12 mouse cellular contexts compared by ENCODE assay signal in the genomic region with DNA sequence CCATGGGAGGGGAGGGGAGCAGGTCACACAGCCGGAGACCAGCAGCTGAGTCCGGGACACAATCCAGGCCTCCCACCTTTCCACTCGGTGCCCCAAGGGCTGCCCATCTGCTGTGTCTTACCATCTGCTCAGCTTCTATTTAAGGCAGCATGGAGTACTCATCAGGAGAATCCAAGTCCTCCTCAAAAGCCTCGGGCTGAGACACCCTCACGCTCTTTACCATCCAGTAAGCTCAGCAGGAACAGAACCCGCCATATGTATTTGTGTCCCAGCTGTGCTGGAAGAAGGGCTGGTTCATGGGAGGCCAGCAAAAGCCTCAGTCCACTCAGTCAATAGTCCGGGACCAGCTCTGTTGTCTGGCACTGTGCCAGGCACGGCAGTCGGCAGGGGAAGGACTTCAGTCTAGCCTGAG. TPM values are rescaled to one million over a fixed set of nuclear protein-coding genes. Genes with fewer than 3 reads are reported as not detected.
DNase-seq lines count a peak whose midpoint lies in the region; ATAC-seq and TF ChIP-seq lines count a peak whose summit lies in the region.
"Had no signal": no experiment of that assay in that cellular context is flagged by ENCODE, and none has a peak within 500 bp of the region (broad histone marks: within the 10 kb centered on the region; RNA-seq: fewer than 3 reads in every experiment).

No protein-coding gene starts in this region.

- no peak overlapping the region for H3K4me3 ChIP-seq in forebrain, embryonic 13.5 days
- H3K4me3 ChIP-seq in forebrain, embryonic 16.5 days (replicated peaks; ENCODE audit: low read length), result no peak overlapping the region
- no peak overlapping the region for H3K4me3 ChIP-seq in midbrain, embryonic 10.5 days
- H3K4me3 ChIP-seq in midbrain, embryonic 15.5 days, result no peak overlapping the region
- H3K4me3 ChIP-seq in midbrain, postnatal 0 days (ENCODE audit: low read depth, low read length), result no peak overlapping the region
- H3K4me3 ChIP-seq: embryonic facial prominence, embryonic 13.5 days; limb, embryonic 13.5 days had no signal

- no peaks in the 10 kb centered on the region for H3K36me3 ChIP-seq in forebrain, embryonic 13.5 days (ENCODE audit: poor library complexity, severe bottlenecking)
- H3K36me3 ChIP-seq in forebrain, embryonic 16.5 days (ENCODE audit: control insufficient read depth, insufficient read depth), result no peaks in the 10 kb centered on the region
- H3K36me3 ChIP-seq in midbrain, embryonic 10.5 days, result no peaks in the 10 kb centered on the region
- no peaks in the 10 kb centered on the region for H3K36me3 ChIP-seq in midbrain, embryonic 15.5 days (replicated peaks)
- H3K36me3 ChIP-seq in midbrain, postnatal 0 days (ENCODE audit: insufficient read depth, low read length), result no peaks in the 10 kb centered on the region
- H3K36me3 ChIP-seq: embryonic facial prominence, embryonic 13.5 days; limb, embryonic 13.5 days had no signal

- ATAC-seq in forebrain, embryonic 13.5 days, result peak; percentile 36; the same call in 1 of the 2 replicates
- no peak for ATAC-seq in forebrain, embryonic 16.5 days
- no peak for ATAC-seq in midbrain, embryonic 15.5 days (replicated peaks)
- ATAC-seq in midbrain, postnatal 0 days (ENCODE audit: low FRiP score), result peak; percentile 53; the same call in 1 of the 2 replicates

- no peak for TF ChIP-seq CTCF in midbrain, postnatal 0 days (IDR thresholded peaks at IDR 0.05)

- H3K27ac ChIP-seq in forebrain, embryonic 13.5 days, result no peak overlapping the region
- no peak overlapping the region for H3K27ac ChIP-seq in forebrain, embryonic 16.5 days (ENCODE audit: low read length)
- H3K27ac ChIP-seq in midbrain, embryonic 10.5 days (replicated peaks), result peak overlapping the region; percentile 46
- H3K27ac ChIP-seq in midbrain, embryonic 15.5 days, result no peak overlapping the region
- H3K27ac ChIP-seq in midbrain, postnatal 0 days (ENCODE audit: low read depth, low read length), result no peak overlapping the region
- H3K27ac ChIP-seq: embryonic facial prominence, embryonic 13.5 days; limb, embryonic 13.5 days; macrophage had no signal

- no peaks in the 10 kb centered on the region; the same call in 1 of the 2 replicates for H3K9me3 ChIP-seq in forebrain, embryonic 13.5 days (replicated peaks)
- H3K9me3 ChIP-seq in forebrain, embryonic 16.5 days (ENCODE audit: control insufficient read depth, low read length), result no peaks in the 10 kb centered on the region
- H3K9me3 ChIP-seq in midbrain, embryonic 10.5 days (replicated peaks), result no peaks in the 10 kb centered on the region
- H3K9me3 ChIP-seq in midbrain, embryonic 15.5 days, result no peaks in the 10 kb centered on the region
- no peaks in the 10 kb centered on the region for H3K9me3 ChIP-seq in midbrain, postnatal 0 days (ENCODE audit: low read length)

- H3K27me3 ChIP-seq in forebrain, embryonic 13.5 days, result no peaks in the 10 kb centered on the region
- H3K27me3 ChIP-seq in forebrain, embryonic 16.5 days (replicated peaks; ENCODE audit: control insufficient read depth, insufficient read depth, low read length), result no peaks in the 10 kb centered on the region
- no peaks in the 10 kb centered on the region for H3K27me3 ChIP-seq in midbrain, embryonic 10.5 days (ENCODE audit: low read depth, poor library complexity, severe bottlenecking)
- no peaks in the 10 kb centered on the region for H3K27me3 ChIP-seq in midbrain, embryonic 15.5 days (replicated peaks)
- no peaks in the 10 kb centered on the region for H3K27me3 ChIP-seq in midbrain, postnatal 0 days (ENCODE audit: insufficient read depth, low read length)
- H3K27me3 ChIP-seq: embryonic facial prominence, embryonic 13.5 days; limb, embryonic 13.5 days had no signal

- WGBS in forebrain, embryonic 13.5 days, result 55% methylated on average over 9 of the region's 9 CpGs
- 46% methylated on average over 9 of the region's 9 CpGs for WGBS in forebrain, embryonic 16.5 days
- WGBS in midbrain, embryonic 10.5 days, result 89% methylated on average over 9 of the region's 9 CpGs
- WGBS in midbrain, embryonic 15.5 days, result 58% methylated on average over 9 of the region's 9 CpGs
- 53% methylated on average over 9 of the region's 9 CpGs for WGBS in midbrain, postnatal 0 days

- H3K9ac ChIP-seq in forebrain, embryonic 13.5 days, result no peak overlapping the region
- no peak overlapping the region for H3K9ac ChIP-seq in forebrain, embryonic 16.5 days (replicated peaks; ENCODE audit: low read depth, low read length)
- H3K9ac ChIP-seq in midbrain, embryonic 15.5 days, result no peak overlapping the region
- H3K9ac ChIP-seq in midbrain, postnatal 0 days (replicated peaks; ENCODE audit: low read length, poor library complexity, severe bottlenecking), result no peak overlapping the region
- H3K9ac ChIP-seq: embryonic facial prominence, embryonic 13.5 days; limb, embryonic 13.5 days had no signal

- H3K4me2 ChIP-seq in forebrain, embryonic 13.5 days, result no peak overlapping the region
- no peak overlapping the region for H3K4me2 ChIP-seq in forebrain, embryonic 16.5 days (ENCODE audit: low read length)
- no peak overlapping the region for H3K4me2 ChIP-seq in midbrain, embryonic 15.5 days
- H3K4me2 ChIP-seq in midbrain, postnatal 0 days (ENCODE audit: low read depth, low read length, poor library complexity, severe bottlenecking), result no peak overlapping the region
- H3K4me2 ChIP-seq: embryonic facial prominence, embryonic 13.5 days; limb, embryonic 13.5 days had no signal

- H3K4me1 ChIP-seq in forebrain, embryonic 13.5 days, result peaks cover 26% of the 10 kb centered on the region
- peaks cover 6% of the 10 kb centered on the region; the same call in 1 of the 2 replicates for H3K4me1 ChIP-seq in forebrain, embryonic 16.5 days (replicated peaks; ENCODE audit: control insufficient read depth, insufficient read depth, low read length)
- peaks cover 26% of the 10 kb centered on the region for H3K4me1 ChIP-seq in midbrain, embryonic 10.5 days
- H3K4me1 ChIP-seq in midbrain, embryonic 15.5 days, result peaks cover 2% of the 10 kb centered on the region; the same call in 1 of the 2 replicates
- no peaks in the 10 kb centered on the region for H3K4me1 ChIP-seq in midbrain, postnatal 0 days (ENCODE audit: insufficient read depth, low read length)
- H3K4me1 ChIP-seq: limb, embryonic 13.5 days had no signal

- no peak for DNase-seq in midbrain, embryonic 10.5 days (ENCODE audit: low spot score)
- peak; percentile 92 to 95 for DNase-seq in cerebellum, postnatal 10 days
- DNase-seq in midbrain, postnatal 0 days (ENCODE audit: low spot score), result peak; percentile 70
- DNase-seq in gastrocnemius, postnatal 25 days, result no peak
- DNase-seq in spleen, postnatal 10 days (ENCODE audit: low spot score in 2 of 2), result no peak

RNA-seq across cellular contexts. Expression of a gene that starts 56.0 kb away (rescaled TPM):
- 10.9 and 11.6 TPM in 2 replicates for polyA plus RNA-seq in forebrain, embryonic 13.5 days (2015; fragmentation: Nextera tagmentation; extraction: Ambion mirVana)
- polyA plus RNA-seq in forebrain, embryonic 16.5 days (2015; fragmentation: Nextera tagmentation; extraction: Ambion mirVana), result 25.3 and 28.6 TPM in 2 replicates
- polyA plus RNA-seq in midbrain, embryonic 10.5 days (2016; fragmentation: Nextera tagmentation; extraction: Ambion mirVana), result 2.0 and 3.3 TPM in 2 replicates
- 19.5 and 21.8 TPM in 2 replicates for polyA plus RNA-seq in midbrain, embryonic 15.5 days (2015; fragmentation: Nextera tagmentation; extraction: Ambion mirVana)
- 36.8 and 37.9 TPM in 2 replicates for total RNA-seq in midbrain, postnatal 0 days (2014; rRNA removed)
- 17.9 and 21.2 TPM in 2 replicates for polyA plus RNA-seq in midbrain, postnatal 0 days (2015; fragmentation: Nextera tagmentation; extraction: Ambion mirVana)
- not detected for total RNA-seq in gastrocnemius, postnatal 25 days (2021)
- total RNA-seq: neutrophil, adult 5-6 weeks had no signal
- polyA plus RNA-seq: macrophage had no signal

Comparison
In these comparisons a context has a peak if more than half of its experiments do, and no peak if none do; other contexts are left out.
1. ATAC-seq: peak in forebrain, embryonic 13.5 days (single experiment) and midbrain, postnatal 0 days (single experiment); none in forebrain, embryonic 16.5 days (single experiment) and midbrain, embryonic 15.5 days (single experiment).
2. DNase-seq: peak in cerebellum, postnatal 10 days (2 of 2) and midbrain, postnatal 0 days (single experiment); none in midbrain, embryonic 10.5 days (single experiment), gastrocnemius, postnatal 25 days (single experiment) and spleen, postnatal 10 days (0 of 2).